Mouse (Mus musculus) thymus, adult 2 months (tissue): ENCODE results near the gene Ston2.

ENCODE experiments used
- CTCF ChIP-seq: fragments of 200-500 bp; IDR thresholded peaks from 2 replicates; pipeline ENCODE4 v1.5.1; 2012; ENCODE audit warnings: mild to moderate bottlenecking, control low read depth, low read length, moderate library complexity, borderline replicate concordance; ENCODE audit not compliant: control insufficient read depth, poor library complexity, insufficient read depth; ENCODE audit errors: extremely low read depth
- POLR2A ChIP-seq: fragments of 200-500 bp; IDR thresholded peaks from 2 replicates; pipeline ENCODE4 v1.6.1; 2012; ENCODE audit warnings: mild to moderate bottlenecking, low read length, control low read depth, moderate library complexity; ENCODE audit not compliant: control insufficient read depth, poor library complexity, insufficient read depth; ENCODE audit errors: extremely low read depth

- TF ChIP-seq CTCF (no peak), POLR2A (no peak)
These were observed 23.1 kb downstream of the Ston2 start for GRCm38 (mm10) chr12:91765054-91765453.
